Mouse (Mus musculus): ENCODE measurements around the gene Pgm2. TPM values are rescaled to one million over a fixed set of nuclear protein-coding genes. Genes with fewer than 3 reads are reported as not detected.

The Pgm2 gene
- total RNA-seq, 4 experiments from 2014 or later: 4.1 to 5.1 (median 4.8) TPM

Small RNAs within 50 kb of the gene (microRNA-seq; reads per million reads assigned to microRNA genes)
- not detected for gene Gm22395
- gene Gm23967: not detected

Other genes with a start within 250 kb of the Pgm2 start
- 10 to 100 TPM in 1 of 4 experiments, 1 to 10 TPM in 3; 9.6 to 10.7 (median 9.8) TPM for gene Rell1, start 124.1 kb upstream of the Pgm2 start, total RNA-seq (2022)
- 10 to 100 TPM; 11.1 to 15.7 (median 13.5) TPM for gene Tbc1d1, start 63.4 kb downstream of the Pgm2 start, total RNA-seq (2022)

Measured in heart, adult 8-10 months (tissue).